Mouse (Mus musculus): ENCODE measurements at regions not wholly inside any gene's neighbourhood (a gene's known extent, or its start where the extent isn't known, plus 50 kb on each side); places are given as distances from the start of the nearest gene placed in this dataset.

DNA sequence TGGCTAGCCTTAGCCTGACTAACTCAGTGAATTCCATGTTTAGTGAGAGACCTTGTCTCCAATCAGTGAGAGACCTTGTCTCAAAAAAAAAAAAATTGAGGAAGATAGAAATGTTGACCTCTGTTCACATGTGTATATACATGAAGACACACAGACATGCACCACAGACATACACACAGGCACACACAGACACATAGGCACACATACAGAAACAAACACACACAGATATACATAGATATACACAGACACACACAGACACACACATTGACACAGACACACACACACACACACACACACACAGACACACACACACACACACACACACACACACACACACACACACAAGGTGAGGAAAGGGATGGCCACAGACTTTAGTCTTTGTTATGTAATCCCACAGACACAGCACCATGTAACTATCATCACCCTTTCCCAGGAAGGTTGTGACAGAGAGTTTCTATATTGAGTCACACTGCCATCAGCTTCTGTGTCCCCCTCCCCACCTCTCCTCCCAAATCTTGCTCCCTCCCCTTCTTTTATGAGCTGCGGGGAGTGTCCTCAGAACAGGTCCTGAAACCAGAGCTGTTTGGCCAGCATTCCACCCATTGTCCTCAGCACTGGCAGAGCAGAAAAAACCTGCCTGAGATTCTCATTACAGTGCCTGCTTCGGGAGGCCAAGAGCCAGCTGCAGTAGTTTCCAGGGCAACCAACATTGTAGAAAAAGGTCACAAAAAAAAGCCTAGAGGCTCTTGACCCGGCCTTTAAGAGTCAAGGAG, 74.0 kb downstream of the Calml3 start:
- H3K4me3 ChIP-seq, result no peak overlapping the region
- H3K9ac ChIP-seq, result no peak overlapping the region
- H3K4me2 ChIP-seq, result no peak overlapping the region
- no peaks in the 10 kb centered on the region for H3K36me3 ChIP-seq (ENCODE audit: poor library complexity, severe bottlenecking)
- WGBS, result 0% methylated on average over 3 of the region's 3 CpGs
- H3K27me3 ChIP-seq, result no peaks in the 10 kb centered on the region
- H3K4me1 ChIP-seq, result peaks cover 12% of the 10 kb centered on the region
- no peaks in the 10 kb centered on the region for H3K9me3 ChIP-seq (replicated peaks)
- no peak overlapping the region for H3K27ac ChIP-seq
- peak; percentile 76; the same call in 1 of the 2 replicates for ATAC-seq

DNA sequence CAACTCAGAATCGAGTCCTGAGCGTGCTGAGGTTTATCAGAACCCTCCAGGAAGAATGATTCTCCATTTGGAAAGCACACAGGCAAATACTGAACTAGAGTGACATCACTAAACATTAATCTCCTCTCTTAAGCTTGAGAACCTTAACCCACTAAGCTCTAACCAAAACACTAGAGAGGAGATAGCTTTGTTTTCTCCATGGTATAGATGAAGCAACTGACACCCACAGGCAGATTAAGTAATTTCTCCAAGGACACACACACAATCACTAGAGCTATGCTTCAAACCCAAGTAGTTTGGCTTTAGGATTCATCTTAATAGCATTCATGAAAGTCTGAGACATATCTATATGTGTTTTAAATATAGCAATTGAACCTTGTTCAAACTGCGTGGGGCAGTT, 75.2 kb downstream of the Calml3 start:
- WGBS, result 90% methylated on average over 3 of the region's 3 CpGs

DNA sequence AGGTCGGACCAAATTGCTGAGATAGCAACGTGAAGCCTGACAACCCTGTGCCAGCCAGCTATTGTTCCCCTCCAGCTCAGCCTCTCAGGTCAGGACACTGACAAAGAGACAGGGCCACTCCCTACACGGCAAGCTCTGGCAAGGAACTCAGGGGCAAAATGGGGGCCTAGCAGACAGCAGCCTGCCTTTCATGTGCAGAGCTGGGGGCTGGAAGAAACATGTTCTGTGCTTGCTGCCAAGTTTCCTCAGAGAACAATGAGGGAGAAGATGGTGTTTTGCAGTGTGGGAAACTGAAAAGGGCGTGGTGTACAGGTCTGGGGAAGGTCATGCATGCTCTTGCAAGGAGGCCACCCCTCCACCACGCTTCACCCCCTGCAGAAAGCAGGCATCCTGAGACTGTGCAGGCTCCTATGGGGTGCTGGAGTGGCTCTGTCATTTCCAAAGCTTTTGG, 77.8 kb downstream of the Calml3 start:
- Histone ChIP-seq H3K27me3 (no peaks in the 10 kb centered on the region), H3K4me1 (peaks cover 12% of the 10 kb centered on the region), H3K9ac (no peak overlapping the region), H3K36me3 (ENCODE audit: poor library complexity, severe bottlenecking) (no peaks in the 10 kb centered on the region), H3K27ac (no peak overlapping the region), H3K9me3 (replicated peaks) (no peaks in the 10 kb centered on the region), H3K4me3 (no peak overlapping the region), H3K4me2 (no peak overlapping the region)
- WGBS, result 34% methylated on average over 5 of the region's 5 CpGs
- ATAC-seq, result peak; percentile 39; the same call in 1 of the 2 replicates

More for the DNA sequence above, 75.2 kb downstream of the Calml3 start:
- no peak for ATAC-seq
- H3K27me3 ChIP-seq, result no peaks in the 10 kb centered on the region
- no peak overlapping the region for H3K27ac ChIP-seq
- H3K4me1 ChIP-seq, result peaks cover 12% of the 10 kb centered on the region
- no peak overlapping the region for H3K9ac ChIP-seq
- no peaks in the 10 kb centered on the region for H3K36me3 ChIP-seq (ENCODE audit: poor library complexity, severe bottlenecking)
- H3K4me3 ChIP-seq, result no peak overlapping the region
- no peak overlapping the region for H3K4me2 ChIP-seq
- no peaks in the 10 kb centered on the region for H3K9me3 ChIP-seq (replicated peaks)

DNA sequence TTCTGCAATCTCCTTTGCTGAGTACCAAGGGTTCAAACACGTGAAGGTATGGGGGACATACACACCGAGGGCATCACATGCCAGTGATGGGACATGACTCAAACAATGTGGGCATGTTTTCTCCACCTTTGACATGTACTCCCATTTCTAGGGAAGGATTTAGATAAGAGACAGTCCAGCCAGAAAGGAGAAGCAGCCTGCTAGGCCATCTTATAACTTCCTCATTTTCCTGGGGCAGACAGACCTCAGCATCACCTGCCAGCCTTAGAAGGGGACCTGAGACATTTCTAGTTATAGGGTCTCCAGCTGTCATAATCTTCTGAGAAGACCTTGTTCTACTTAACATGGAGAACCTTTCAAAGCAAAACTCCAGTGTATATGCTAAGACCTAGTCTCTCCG, 78.3 kb downstream of the Calml3 start:
- H3K36me3 ChIP-seq (ENCODE audit: poor library complexity, severe bottlenecking), result no peaks in the 10 kb centered on the region
- H3K9me3 ChIP-seq (replicated peaks), result no peaks in the 10 kb centered on the region
- H3K4me2 ChIP-seq, result no peak overlapping the region
- H3K4me3 ChIP-seq, result no peak overlapping the region
- no peak overlapping the region for H3K27ac ChIP-seq
- H3K9ac ChIP-seq, result no peak overlapping the region
- WGBS, result 76% methylated on average over 3 of the region's 3 CpGs
- no peak for ATAC-seq
- H3K4me1 ChIP-seq, result peaks cover 11% of the 10 kb centered on the region
- no peaks in the 10 kb centered on the region for H3K27me3 ChIP-seq

DNA sequence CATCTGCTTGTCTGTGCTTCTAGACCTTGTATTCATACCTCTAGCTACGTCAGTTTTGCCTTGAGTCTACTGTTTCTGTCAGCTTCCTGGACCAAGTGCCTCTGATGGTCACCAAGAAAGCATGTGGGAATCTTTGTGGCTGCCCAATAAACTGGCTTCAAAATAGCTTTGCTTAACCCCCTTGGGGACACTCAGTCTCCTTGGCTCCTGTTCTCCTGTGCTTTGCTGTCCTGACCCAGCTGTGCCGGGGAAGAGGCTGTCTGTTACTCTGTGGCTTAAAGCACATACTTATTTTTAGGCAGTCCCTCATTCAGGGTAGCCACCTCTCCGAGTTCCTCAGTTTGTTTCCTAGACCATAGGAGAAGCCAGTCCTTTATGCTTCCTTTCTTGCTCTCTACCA, 79.8 kb downstream of the Calml3 start:
- no peaks in the 10 kb centered on the region for H3K36me3 ChIP-seq (ENCODE audit: poor library complexity, severe bottlenecking)
- no peak overlapping the region for H3K4me3 ChIP-seq
- no peaks in the 10 kb centered on the region for H3K27me3 ChIP-seq
- no peaks in the 10 kb centered on the region for H3K9me3 ChIP-seq (replicated peaks)
- no peak for ATAC-seq
- no peak overlapping the region for H3K9ac ChIP-seq
- H3K4me1 ChIP-seq, result peaks cover 4% of the 10 kb centered on the region; the same call in 1 of the 2 replicates
- H3K27ac ChIP-seq, result no peak overlapping the region
- no peak overlapping the region for H3K4me2 ChIP-seq
- WGBS, result 85% methylated on average over 3 of the region's 3 CpGs

DNA sequence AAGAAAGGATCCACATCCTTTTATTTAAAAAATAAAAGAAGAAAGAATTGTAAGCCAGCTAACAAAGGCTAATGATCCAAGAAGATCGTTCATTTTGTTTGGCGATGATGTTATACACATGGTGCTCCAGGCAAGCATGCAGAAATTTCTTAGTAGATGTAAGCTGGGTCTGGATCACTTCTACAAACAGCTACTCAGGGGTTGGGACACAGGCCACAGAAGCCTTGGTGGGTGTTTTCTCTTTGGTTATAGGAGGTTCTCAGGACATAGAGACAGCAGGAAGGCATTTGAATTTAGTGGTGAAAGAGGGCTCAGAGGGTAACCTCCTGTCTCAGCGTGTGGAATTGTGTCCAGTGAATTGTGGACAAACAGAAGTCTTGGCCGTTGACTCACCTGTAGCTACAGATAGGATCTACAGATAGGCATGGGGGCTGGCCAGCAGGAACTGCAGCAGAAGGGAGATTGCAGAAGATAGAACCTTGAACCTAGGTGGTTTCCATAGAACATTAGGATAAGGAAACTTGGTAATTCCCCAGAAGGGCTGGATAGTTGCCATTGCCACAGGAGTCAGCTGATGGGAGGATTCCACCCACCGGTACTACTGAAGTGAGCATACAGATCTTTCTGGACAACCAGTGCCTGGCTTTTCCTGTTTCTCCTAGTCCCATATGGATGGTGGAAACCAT, 80.5 kb downstream of the Calml3 start:
- no peak overlapping the region for H3K4me3 ChIP-seq
- no peak overlapping the region for H3K4me2 ChIP-seq
- WGBS, result 88% methylated on average over 5 of the region's 5 CpGs
- no peak for ATAC-seq
- H3K36me3 ChIP-seq (ENCODE audit: poor library complexity, severe bottlenecking), result no peaks in the 10 kb centered on the region
- H3K27me3 ChIP-seq, result no peaks in the 10 kb centered on the region
- H3K9ac ChIP-seq, result no peak overlapping the region
- H3K9me3 ChIP-seq (replicated peaks), result no peaks in the 10 kb centered on the region
- H3K4me1 ChIP-seq, result peaks cover 4% of the 10 kb centered on the region; the same call in 1 of the 2 replicates
- no peak overlapping the region for H3K27ac ChIP-seq

DNA sequence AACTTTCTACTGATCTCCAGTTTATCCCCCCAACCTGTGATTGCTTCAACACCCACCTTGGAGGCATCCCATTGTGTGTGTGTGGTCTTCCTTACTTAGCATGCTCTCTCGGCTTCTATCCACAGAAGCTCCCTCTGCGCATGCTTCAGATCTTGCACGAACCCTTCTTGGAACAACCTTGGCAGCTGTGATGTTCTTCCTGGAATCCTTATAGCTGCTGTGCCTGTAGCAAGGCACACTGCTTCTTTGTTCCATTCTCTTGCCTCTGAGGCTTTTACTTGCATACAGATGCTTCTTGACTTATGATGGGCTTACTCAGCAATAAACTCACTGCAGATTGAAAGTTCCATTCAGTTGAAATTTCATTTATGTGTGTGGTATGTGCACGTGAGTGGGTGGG, 81.2 kb downstream of the Asb13 start:
- Histone ChIP-seq H3K9ac (no peak overlapping the region), H3K27ac (no peak overlapping the region), H3K36me3 (ENCODE audit: poor library complexity, severe bottlenecking) (no peaks in the 10 kb centered on the region), H3K27me3 (no peaks in the 10 kb centered on the region), H3K4me3 (no peak overlapping the region), H3K4me2 (no peak overlapping the region), H3K4me1 (peaks cover 11% of the 10 kb centered on the region), H3K9me3 (replicated peaks) (no peaks in the 10 kb centered on the region)
- no peak for ATAC-seq
- 87% methylated on average over 4 of the region's 4 CpGs for WGBS

DNA sequence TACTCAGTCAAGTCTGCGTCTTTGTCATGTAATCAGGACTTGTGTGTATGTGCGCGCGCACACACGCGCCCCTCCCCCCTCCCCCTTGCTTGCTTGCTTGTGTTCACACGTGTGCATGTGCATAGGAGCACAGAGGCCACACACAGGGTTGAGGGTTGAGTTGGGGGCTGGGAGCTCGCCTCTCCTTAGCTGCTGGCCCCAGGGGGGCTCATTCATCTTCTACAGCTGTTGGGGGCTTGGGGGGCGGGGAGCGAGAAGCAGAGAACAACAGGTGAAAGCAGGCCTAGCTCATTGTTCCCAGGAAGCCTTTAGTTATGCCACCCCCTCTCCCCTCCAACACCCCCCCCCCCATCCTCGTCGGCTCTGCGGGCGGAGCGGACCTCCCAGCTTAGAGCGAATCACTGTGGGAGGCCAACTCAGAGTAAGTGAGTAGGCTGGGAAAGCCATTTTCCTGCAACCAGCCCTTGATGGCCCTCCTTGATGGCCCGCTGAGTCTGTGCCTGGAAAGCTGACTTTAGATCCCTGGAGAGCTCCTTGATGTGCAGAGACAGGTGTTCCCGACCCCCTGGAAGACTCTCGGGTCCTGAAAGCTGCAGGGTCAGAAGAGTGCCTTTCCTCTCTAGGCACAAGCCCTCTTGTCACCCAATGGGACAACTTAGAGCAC, 78.8 kb downstream of the Asb13 start:
- Histone ChIP-seq H3K4me1 (peaks cover 11% of the 10 kb centered on the region), H3K4me3 (peak overlapping the region; percentile 26), H3K9ac (no peak overlapping the region; the same call in 1 of the 2 replicates), H3K4me2 (peak overlapping the region; percentile 57), H3K36me3 (ENCODE audit: poor library complexity, severe bottlenecking) (no peaks in the 10 kb centered on the region), H3K27me3 (no peaks in the 10 kb centered on the region), H3K27ac (no peak overlapping the region; the same call in 1 of the 2 replicates), H3K9me3 (replicated peaks) (no peaks in the 10 kb centered on the region)
- under 1% methylated on average over 19 of the region's 19 CpGs for WGBS
- peak; percentile 93 for ATAC-seq

DNA sequence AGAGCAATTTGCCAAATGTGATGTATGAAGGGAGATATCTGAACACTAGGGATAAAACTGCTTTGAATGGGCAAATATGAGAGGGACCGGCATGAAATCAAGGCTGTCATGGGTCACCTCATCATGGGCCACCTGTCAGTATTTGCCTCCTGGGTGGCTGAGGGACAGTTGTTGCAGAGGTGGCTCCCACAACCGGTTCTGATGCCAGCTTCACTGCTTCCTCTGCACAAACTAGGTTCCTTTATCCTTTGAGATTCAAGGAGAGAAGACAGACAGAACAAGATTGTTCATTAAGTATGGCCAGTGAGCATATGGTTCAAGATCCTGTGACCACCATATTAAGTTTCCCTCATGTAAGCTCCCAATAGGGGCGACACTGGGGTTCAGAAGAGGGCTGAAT, 78.3 kb downstream of the Asb13 start:
- H3K4me1 ChIP-seq, result peaks cover 11% of the 10 kb centered on the region
- H3K9me3 ChIP-seq (replicated peaks), result no peaks in the 10 kb centered on the region
- no peaks in the 10 kb centered on the region for H3K27me3 ChIP-seq
- H3K27ac ChIP-seq, result no peak overlapping the region
- H3K9ac ChIP-seq, result no peak overlapping the region
- no peak for ATAC-seq
- H3K4me3 ChIP-seq, result peak overlapping the region; percentile 26; the same call in 1 of the 2 replicates
- peak overlapping the region; percentile 57 for H3K4me2 ChIP-seq
- no peaks in the 10 kb centered on the region for H3K36me3 ChIP-seq (ENCODE audit: poor library complexity, severe bottlenecking)
- WGBS, result 15% methylated on average over 3 of the region's 3 CpGs

DNA sequence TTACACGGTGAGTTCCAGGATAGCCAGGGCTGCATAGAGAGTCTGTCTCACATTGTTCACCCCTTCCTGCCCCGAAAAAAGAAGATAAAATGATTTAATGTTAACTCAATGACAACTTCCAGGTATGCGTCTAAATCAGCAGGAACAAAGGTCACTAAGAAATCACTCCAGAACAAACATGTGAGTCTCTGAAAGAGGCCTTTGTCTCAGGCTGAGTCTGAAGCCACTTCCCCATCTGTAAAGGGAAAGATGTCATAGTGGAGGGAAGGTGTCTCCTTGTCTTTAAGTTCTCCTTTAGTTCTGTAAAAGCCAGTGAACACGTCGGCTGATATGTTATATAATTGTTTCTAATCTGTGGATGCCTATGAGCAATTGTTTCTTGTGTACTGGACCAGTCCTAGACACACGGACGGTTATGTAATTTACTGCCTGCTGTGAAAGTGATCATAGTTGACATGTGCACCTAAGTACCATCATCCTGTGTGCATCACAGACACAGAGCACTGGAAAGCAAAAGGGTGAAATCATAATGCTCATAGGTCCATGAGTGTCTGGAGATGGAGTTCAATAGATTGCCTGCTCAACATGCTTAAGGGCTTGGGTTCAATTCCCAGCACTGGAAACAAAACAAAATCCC, 76.3 kb downstream of the Asb13 start:
- Histone ChIP-seq H3K36me3 (ENCODE audit: poor library complexity, severe bottlenecking) (no peaks in the 10 kb centered on the region), H3K27me3 (no peaks in the 10 kb centered on the region), H3K4me2 (no peak overlapping the region), H3K9me3 (replicated peaks) (no peaks in the 10 kb centered on the region), H3K4me3 (no peak overlapping the region), H3K9ac (no peak overlapping the region), H3K27ac (no peak overlapping the region), H3K4me1 (peaks cover 11% of the 10 kb centered on the region)
- ATAC-seq, result no peak
- WGBS, result 84% methylated on average over 7 of the region's 7 CpGs

DNA sequence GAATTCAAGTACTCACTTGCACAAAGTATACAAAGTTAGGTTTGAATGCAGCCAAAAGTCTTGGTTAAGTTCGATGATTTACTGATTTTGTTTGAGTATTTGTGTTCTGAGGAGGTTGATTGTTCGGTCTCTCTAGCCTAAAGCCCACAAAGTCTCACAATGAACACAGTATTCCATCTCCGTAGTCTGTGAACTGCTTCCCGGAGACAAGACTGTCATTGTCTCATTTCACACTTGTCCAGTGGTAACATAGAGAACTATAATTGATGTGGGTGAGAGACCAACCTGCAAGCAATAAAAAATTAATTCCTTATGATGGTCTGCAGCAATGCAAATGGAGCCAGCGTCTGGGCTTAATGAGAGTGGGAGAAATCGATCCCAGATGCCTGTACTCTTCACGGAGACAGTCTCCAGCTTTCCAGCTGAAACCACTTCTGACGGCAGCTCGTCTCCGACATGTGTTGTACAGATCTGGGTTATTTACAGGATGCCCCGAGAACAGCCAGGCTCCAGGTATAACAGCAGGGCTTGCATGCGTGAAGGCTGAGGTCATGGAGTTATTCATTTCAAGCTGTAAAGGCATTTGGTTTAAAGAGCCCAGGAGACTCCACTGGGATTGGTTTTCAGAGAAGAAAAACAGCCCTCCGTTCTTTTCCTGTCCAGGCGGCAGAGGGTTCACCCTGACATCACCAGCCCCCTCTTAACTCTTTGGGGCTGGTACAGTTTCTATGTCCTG, 75.2 kb downstream of the Asb13 start:
- Histone ChIP-seq H3K9me3 (replicated peaks) (no peaks in the 10 kb centered on the region), H3K36me3 (ENCODE audit: poor library complexity, severe bottlenecking) (no peaks in the 10 kb centered on the region), H3K4me3 (no peak overlapping the region), H3K4me1 (peaks cover 11% of the 10 kb centered on the region), H3K4me2 (no peak overlapping the region), H3K27ac (no peak overlapping the region), H3K27me3 (no peaks in the 10 kb centered on the region), H3K9ac (no peak overlapping the region)
- WGBS, result 64% methylated on average over 14 of the region's 14 CpGs
- no peak for ATAC-seq

All from forebrain, embryonic 13.5 days (tissue).